Mouse (Mus musculus) T-helper 17 cell (primary cell): ENCODE measurements around the gene Enoph1.

ENCODE experiments used
- in situ Hi-C, 2 experiments: fragments of 300-600 bp; cut with MboI, MseI; formaldehyde crosslinking; loops; 1 replicate in 1 of 2; 2 replicates in 1 of 2; pipeline ENCODE4 v1.15.1; 2025; ENCODE audit warnings: high pct_unique_total_duplicates in 2 of 2

The Enoph1 gene

GRCm38 (mm10) chr5:100039602-100040142 lies at the start of gene Enoph1, which contains the start of gene Hnrnpdl:
TSS of gene Enoph1 (plus strand) at chr5:100039985.
TSS of gene Hnrnpdl (minus strand) at chr5:100039664.
- in situ Hi-C loops: loop anchor here (5.0 to 25.0 kb wide), 3 partner anchors 57 to 777 kb away; no protein-coding TSS in a partner anchor

GRCm38 (mm10) chr5:99994166-99994565 lies 45.6 kb upstream of the Enoph1 start:
- in situ Hi-C loops: loop anchor here in 1 of 2 experiments (10.0 kb wide), 1 partner anchor 1669 kb away; the partner anchor contains the start of gene Cfap299

- in situ Hi-C loops: loop anchor here in 1 of 2 experiments (10.0 kb wide), 1 partner anchor 1670 kb away; the partner anchor contains the start of gene Cfap299
Measured at GRCm38 (mm10) chr5:99994680-99995079, 45.1 kb upstream of the Enoph1 start.

DNA sequence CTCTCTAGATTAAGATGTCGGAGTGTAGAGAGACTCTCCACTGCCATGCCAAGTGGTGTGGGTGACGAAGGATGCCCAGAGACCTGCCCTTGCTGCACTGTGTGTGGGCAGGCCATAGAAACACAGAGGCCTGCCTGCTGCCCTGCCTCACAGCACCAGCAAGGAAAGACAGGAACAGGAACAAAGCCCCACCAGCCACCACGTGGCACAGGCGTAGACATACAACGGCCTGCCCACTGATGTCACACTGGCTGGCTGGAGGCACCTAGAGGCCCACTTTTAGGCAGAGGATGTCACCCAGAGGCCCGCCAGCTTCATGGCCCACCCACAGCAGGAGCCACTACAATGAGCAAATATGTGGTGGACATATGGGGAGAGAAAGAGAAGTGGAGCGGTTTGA lies 39.7 kb upstream of the Enoph1 start:
- in situ Hi-C loops: no loop called here

GRCm38 (mm10) chr5:100000500-100000899 lies 39.3 kb upstream of the Enoph1 start:
- in situ Hi-C loops: no loop called here

- in situ Hi-C loops: no loop called here
Measured at GRCm38 (mm10) chr5:100003895-100004294, 35.9 kb upstream of the Enoph1 start.

DNA sequence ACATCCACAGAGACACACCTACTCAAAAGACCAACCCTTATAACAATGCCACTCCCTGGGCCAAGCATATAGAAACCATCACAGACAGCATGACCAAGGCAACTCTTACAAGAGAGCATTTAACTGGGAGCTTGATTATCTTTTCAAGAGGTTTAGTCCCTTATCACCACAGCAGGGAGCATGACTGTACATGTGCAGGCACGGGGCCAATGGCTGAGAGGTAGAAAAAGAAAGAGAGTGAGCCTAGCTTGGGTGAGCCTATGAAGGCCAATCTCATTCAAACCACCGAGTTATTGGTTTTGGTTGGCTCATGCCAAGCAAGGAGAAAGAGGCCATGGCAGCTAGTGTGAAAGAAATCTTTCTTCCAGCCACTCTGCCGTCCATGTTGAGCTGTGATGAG lies 34.4 kb upstream of the Enoph1 start:
- in situ Hi-C loops: no loop called here

GRCm38 (mm10) chr5:100005896-100006295 lies 33.9 kb upstream of the Enoph1 start:
- in situ Hi-C loops: no loop called here

- in situ Hi-C loops: no loop called here
Measured at GRCm38 (mm10) chr5:100006324-100007039, 33.3 kb upstream of the Enoph1 start.

DNA sequence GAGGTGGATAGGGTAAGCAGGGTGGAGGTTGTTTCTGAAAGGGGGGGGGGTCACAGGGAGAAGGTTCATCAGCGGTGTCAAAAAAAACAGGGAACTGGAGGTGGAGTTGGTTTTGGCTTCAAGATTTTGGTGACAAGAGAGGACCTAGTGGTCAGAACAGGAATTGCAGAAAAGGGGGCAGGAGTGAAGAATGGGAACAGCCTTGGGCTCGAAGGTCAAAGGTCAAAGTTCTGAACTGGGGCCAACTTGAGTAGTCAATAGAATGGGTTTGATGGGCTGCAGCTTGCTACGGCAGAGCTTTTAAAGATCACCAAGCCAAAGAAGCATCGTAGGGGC lies 32.8 kb upstream of the Enoph1 start:
- in situ Hi-C loops: no loop called here

GRCm38 (mm10) chr5:100008485-100008884 lies 31.3 kb upstream of the Enoph1 start:
- in situ Hi-C loops: no loop called here

DNA sequence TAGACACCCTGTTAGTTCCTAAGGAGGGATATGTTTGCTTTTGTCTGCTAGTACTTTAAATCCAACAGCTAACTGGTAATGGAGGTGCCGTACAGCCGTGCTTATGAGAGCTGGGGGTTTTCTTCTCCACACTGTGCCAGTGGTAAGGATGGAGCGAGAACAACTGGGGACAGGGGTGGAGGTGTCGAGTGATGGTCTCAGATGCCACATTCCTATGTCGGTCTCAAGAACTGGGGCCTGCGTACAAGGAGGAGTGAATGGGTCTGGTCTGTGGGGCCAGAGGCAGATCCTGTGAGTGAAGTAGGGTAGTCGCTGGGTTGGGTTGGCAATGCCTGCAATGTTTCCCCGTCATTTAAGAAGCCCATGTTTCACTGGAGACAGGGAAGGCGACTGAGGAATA lies 27.2 kb upstream of the Enoph1 start:
- in situ Hi-C loops: no loop called here

GRCm38 (mm10) chr5:100020089-100020488 lies 19.7 kb upstream of the Enoph1 start:
- in situ Hi-C loops: no loop called here

DNA sequence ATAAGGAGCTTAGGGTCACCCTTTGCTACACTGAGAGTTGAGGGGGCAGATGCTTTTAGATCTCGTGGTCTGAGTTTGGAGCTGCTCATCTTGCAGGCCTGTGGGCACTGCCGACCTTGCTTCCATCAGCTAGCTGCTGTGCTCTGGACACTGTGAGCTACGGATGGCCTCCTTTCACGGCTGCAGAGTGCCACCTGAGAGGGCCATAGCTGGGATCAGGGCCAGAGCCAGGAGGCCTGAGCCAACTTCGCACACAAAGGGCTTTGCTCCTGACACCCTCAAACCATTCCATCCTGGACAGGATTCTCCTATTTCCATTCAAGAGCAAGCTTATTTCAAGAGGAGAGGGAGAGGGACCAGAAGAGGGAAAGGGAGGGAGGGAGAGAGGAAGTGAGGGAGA lies 15.4 kb upstream of the Enoph1 start:
- in situ Hi-C loops: no loop called here

- in situ Hi-C loops: loop anchor here in 1 of 2 experiments (25.0 kb wide), 1 partner anchor 763 kb away; no protein-coding TSS in a partner anchor
Measured at GRCm38 (mm10) chr5:100024868-100025267, 14.9 kb upstream of the Enoph1 start.

GRCm38 (mm10) chr5:100030069-100030468 lies 9.7 kb upstream of the Enoph1 start:
- in situ Hi-C loops: loop anchor here in 1 of 2 experiments (25.0 kb wide), 1 partner anchor 768 kb away; no protein-coding TSS in a partner anchor

DNA sequence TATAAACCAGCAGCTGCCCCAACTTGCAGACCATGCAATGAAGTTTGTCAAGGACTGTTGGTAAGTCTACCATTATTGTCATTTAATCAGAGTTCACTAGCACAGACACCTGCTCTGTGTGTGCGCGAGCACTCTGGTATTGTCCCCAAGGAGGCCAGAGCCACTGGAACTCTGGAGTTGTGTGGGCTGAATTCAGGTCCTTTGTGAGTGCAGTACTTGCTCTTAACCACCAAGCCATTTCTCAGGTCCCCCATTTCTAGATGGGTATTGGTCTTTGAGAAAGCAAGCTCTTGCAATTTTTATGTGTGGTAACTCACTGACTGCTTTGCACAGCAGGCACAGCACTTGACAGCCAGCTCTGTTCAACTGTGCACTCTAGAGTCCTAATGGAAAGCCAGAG lies 7.7 kb upstream of the Enoph1 start:
- in situ Hi-C loops: loop anchor here in 1 of 2 experiments (25.0 kb wide), 1 partner anchor 770 kb away; no protein-coding TSS in a partner anchor

GRCm38 (mm10) chr5:100032646-100033045 lies 7.1 kb upstream of the Enoph1 start:
- in situ Hi-C loops: loop anchor here in 1 of 2 experiments (25.0 kb wide), 1 partner anchor 770 kb away; no protein-coding TSS in a partner anchor

DNA sequence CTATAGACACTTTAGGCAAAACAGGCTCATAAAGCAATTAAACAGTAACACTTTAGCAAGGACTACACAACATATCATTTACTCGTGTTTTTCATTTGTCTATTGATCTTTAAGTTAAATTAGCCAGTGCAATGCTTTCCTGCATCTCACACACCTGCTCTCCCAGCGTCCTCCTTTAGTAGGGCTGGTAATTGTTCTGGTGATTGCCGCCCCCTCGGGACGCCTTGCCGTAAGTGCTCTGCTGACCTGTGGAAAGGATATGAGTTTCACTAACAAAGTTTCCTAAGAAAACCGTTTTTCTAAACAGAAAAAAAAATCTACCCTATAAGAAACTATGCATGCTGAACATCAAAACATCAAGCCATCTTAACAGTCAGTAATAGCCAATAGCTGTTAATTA lies 3.8 kb upstream of the Enoph1 start:
- in situ Hi-C loops: loop anchor here (5.0 to 25.0 kb wide), 2 partner anchors 54 to 774 kb away; no protein-coding TSS in a partner anchor

GRCm38 (mm10) chr5:100036681-100037080 lies 3.1 kb upstream of the Enoph1 start:
- in situ Hi-C loops: loop anchor here (5.0 to 25.0 kb wide), 2 partner anchors 54 to 774 kb away; no protein-coding TSS in a partner anchor

DNA sequence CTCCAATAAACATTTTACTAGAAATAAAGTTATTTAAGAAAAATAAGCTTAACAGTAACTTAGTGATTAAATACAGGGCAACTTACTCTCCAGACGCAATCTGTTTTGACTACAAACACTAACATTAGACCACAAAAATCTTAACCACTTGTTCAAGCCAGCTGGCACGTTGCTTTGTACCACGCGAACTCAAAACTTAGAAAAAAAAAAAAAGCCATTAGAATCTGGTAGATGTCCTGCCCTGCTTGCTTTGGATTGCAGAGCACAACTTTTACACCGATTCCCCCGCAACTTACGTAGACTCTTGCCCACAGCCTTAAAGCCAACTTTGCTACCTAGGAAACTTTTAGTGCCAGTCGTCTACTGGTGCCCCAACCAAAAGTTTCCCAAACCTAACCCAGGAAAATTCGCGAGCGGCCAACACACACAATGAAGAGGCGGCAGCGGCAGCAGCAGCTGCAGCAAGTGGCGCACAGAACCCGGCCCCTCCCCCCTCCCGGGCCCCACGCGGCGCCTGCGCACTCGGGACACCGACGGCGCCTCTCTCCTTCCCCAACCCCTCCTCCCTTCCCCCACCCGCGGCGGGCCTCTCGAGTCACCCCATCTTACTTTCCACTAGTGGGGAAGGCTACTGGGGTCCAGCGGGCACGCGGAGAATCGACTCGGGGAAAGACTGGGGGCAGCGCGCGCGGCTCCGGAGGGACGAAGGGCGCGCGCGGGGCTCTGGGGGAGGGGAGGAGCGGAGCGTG lies 1.6 kb upstream of the Enoph1 start:
- in situ Hi-C loops: loop anchor here (5.0 to 25.0 kb wide), 2 partner anchors 56 to 776 kb away; no protein-coding TSS in a partner anchor
